Mouse (Mus musculus) urinary bladder, postnatal 36 days (tissue): Measurements from ENCODE around the gene Zfp119b.
A peak's percentile ranks its signal among the peaks of the same experiment; 100 is the strongest.

Source experiments
- DNase-seq, 2 experiments: peaks; one replicate each; pipeline ENCODE4 v3.0.0; 2022; ENCODE audit warnings: low spot score in 2 of 2, mixed read lengths in 1 of 2

The Zfp119b gene

GRCm38 (mm10) chr17:55949400-55949799, at the start of gene Zfp119b:
Gene Zfp119b (minus strand): TSS chr17:55949500.
- DNase-seq: no peak

- DNase-seq: peak in 1 of 2 experiments; percentile 57
Measured at GRCm38 (mm10) chr17:55996007-55996406, 46.7 kb upstream of the Zfp119b start.

- DNase-seq: no peak
Measured at GRCm38 (mm10) chr17:55990278-55990898, 41.1 kb upstream of the Zfp119b start.

GRCm38 (mm10) chr17:55986030-55986961, 37.0 kb upstream of the Zfp119b start, which contains the start of gene Fsd1:
Gene Fsd1 (plus strand): TSS chr17:55986509.
- no peak for DNase-seq

GRCm38 (mm10) chr17:55977301-55977700, 28.0 kb upstream of the Zfp119b start:
- DNase-seq: no peak

GRCm38 (mm10) chr17:55976255-55976862, 27.1 kb upstream of the Zfp119b start:
- DNase-seq: peak; percentile 68 to 81

- no peak for DNase-seq
Measured at GRCm38 (mm10) chr17:55971453-55971852, 22.2 kb upstream of the Zfp119b start.

GRCm38 (mm10) chr17:55969966-55970891, 20.9 kb upstream of the Zfp119b start, which contains the start of gene Shd:
Gene Shd (plus strand): TSS chr17:55970467.
- DNase-seq: no peak

GRCm38 (mm10) chr17:55969560-55969959, 20.3 kb upstream of the Zfp119b start:
- no peak for DNase-seq

- no peak for DNase-seq
Measured at GRCm38 (mm10) chr17:55968210-55968609, 18.9 kb upstream of the Zfp119b start.

- DNase-seq: no peak
Measured at GRCm38 (mm10) chr17:55967186-55967585, 17.9 kb upstream of the Zfp119b start.

- no peak for DNase-seq
Measured at GRCm38 (mm10) chr17:55964996-55965395, 15.7 kb upstream of the Zfp119b start.

GRCm38 (mm10) chr17:55964496-55964895, 15.2 kb upstream of the Zfp119b start:
- DNase-seq: no peak

- DNase-seq: no peak
Measured at GRCm38 (mm10) chr17:55963171-55963570, 13.9 kb upstream of the Zfp119b start.

- DNase-seq: no peak
Measured at GRCm38 (mm10) chr17:55961631-55962030, 12.3 kb upstream of the Zfp119b start.

GRCm38 (mm10) chr17:55960791-55961190, 11.5 kb upstream of the Zfp119b start:
- no peak for DNase-seq

- no peak for DNase-seq
Measured at GRCm38 (mm10) chr17:55959946-55960740, 10.8 kb upstream of the Zfp119b start.

- peak; percentile 90 to 91 for DNase-seq
Measured at GRCm38 (mm10) chr17:55958918-55959728, 9.8 kb upstream of the Zfp119b start, which contains the start of gene Yju2. Gene Yju2 (plus strand): TSS chr17:55959099.

GRCm38 (mm10) chr17:55958584-55958886, 9.2 kb upstream of the Zfp119b start:
- no peak for DNase-seq
